Mouse (Mus musculus): ENCODE data around the gene Camkv. TPM values are rescaled to one million over a fixed set of nuclear protein-coding genes. Genes with fewer than 3 reads are reported as not detected.

The Camkv gene
- polyA plus RNA-seq, 1 experiment: not detected

DNA sequence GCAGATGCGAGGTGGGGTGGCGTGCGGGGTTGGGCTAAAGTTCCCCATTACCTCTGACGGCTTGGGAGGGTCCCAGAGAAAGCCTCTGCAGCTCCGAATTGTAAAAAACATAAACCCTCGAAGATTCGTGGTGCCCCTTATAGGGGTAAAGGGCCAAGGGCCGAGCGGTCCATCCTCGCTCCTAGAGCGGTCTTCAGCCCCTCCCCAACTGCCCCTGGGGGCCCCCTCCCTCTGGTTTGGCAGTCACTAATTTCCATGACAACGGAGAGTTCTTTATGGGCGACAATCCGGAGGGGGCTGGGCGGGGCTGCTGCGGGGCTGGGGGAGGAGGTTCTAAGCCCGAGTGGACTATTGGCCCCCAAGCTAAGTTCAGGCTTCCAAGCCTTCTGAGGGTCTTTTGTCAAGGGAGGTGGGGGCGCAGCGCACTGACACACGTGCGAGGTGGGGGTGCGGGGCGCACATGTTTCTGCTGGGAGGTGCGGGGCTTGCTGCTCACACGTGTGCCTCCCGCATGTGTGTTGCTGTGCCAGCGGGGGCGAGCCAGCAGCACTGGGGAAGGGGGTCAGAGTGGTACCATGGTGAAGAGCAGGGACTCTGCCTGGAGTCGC is 845 bp downstream of the Camkv start:
- peaks cover 4% of the 10 kb centered on the region; the same call in 1 of the 2 replicates for H3K4me1 ChIP-seq (ENCODE audit: control insufficient read depth, insufficient read depth, low read length)
- H3K4me3 ChIP-seq (ENCODE audit: insufficient read depth, low read length): peak overlapping the region; percentile 14
- H3K27ac ChIP-seq (ENCODE audit: insufficient read depth, low read length): no peak overlapping the region
- TF ChIP-seq POLR2A (IDR thresholded peaks at IDR 0.05; ENCODE audit: low read depth, low read length) (no peak), CTCF (IDR thresholded peaks at IDR 0.05; ENCODE audit: borderline replicate concordance, insufficient read depth, low read length) (no peak)

DNA sequence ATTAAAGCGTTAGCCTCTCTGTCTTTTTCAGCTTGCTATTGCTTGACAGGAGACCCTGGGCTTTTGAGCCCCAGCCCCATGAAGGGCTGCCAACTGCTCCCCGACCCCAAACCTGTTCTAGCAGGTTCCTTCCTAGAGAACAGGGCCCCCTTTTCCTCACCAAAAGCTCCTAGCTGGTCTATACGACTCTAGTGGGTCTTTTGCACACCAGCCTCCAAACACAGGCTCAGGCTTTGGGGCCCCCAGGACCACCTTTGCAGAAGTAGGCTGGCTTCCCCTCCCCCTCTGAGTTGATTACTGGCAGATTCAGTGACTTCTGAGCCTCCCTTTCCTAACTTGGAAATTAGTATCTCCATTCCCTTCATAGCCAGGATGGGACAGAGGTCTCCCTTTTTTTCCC is 1.4 kb downstream of the Camkv start:
- peaks cover 4% of the 10 kb centered on the region; the same call in 1 of the 2 replicates for H3K4me1 ChIP-seq (ENCODE audit: control insufficient read depth, insufficient read depth, low read length)
- H3K27ac ChIP-seq (ENCODE audit: insufficient read depth, low read length): no peak overlapping the region
- H3K4me3 ChIP-seq (ENCODE audit: insufficient read depth, low read length): no peak overlapping the region
- TF ChIP-seq CTCF (IDR thresholded peaks at IDR 0.05; ENCODE audit: borderline replicate concordance, insufficient read depth, low read length) (no peak), POLR2A (IDR thresholded peaks at IDR 0.05; ENCODE audit: low read depth, low read length) (no peak)

DNA sequence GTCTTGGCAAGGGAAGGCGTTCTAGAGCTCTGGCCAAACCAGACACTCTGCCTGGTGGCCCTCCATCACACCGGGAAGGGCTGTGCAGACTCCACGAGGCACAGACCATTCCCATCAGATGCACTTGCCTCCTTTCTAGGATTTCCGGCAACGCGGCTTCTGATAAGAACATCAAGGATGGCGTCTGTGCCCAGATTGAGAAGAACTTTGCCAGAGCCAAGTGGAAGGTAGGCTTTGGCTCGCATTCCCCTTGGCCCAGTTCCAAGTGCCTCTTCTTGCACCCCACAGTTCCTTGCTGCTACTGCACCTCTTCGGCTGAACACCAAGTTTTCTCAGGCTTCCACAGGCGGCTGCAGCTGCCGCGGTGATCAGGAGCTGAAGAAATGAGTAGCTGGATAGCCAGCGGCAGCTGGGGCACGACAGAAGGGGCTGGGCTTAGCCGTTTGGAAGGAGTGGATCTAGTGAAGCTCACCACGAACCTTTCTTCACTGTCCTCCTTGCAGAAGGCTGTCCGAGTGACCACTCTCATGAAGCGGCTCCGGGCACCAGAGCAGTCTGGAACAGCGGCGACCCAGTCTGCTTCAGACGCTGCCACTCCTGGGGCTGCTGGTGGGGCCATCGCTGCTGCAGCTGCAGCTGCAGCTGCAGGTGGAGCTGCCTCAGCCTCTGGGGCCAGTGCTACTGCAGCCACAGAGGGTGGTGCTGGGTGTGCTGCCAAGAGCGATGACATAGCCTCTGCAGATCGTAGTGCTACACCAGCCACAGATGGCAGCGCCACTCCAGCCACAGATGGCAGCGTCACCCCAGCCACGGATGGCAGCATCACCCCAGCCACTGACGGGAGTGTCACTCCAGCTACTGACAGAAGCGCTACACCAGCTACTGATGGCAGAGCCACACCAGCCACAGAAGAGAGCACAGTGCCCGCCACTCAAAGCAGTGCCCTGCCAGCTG is 12.0 kb downstream of the Camkv start:
- TF ChIP-seq CTCF (IDR thresholded peaks at IDR 0.05; ENCODE audit: borderline replicate concordance, insufficient read depth, low read length) (no peak), POLR2A (IDR thresholded peaks at IDR 0.05; ENCODE audit: low read depth, low read length) (no peak)
- no peak overlapping the region for H3K27ac ChIP-seq (ENCODE audit: insufficient read depth, low read length)
- no peak overlapping the region for H3K4me3 ChIP-seq (ENCODE audit: insufficient read depth, low read length)
- H3K4me1 ChIP-seq (ENCODE audit: control insufficient read depth, insufficient read depth, low read length): peaks cover 6% of the 10 kb centered on the region; the same call in 1 of the 2 replicates

DNA sequence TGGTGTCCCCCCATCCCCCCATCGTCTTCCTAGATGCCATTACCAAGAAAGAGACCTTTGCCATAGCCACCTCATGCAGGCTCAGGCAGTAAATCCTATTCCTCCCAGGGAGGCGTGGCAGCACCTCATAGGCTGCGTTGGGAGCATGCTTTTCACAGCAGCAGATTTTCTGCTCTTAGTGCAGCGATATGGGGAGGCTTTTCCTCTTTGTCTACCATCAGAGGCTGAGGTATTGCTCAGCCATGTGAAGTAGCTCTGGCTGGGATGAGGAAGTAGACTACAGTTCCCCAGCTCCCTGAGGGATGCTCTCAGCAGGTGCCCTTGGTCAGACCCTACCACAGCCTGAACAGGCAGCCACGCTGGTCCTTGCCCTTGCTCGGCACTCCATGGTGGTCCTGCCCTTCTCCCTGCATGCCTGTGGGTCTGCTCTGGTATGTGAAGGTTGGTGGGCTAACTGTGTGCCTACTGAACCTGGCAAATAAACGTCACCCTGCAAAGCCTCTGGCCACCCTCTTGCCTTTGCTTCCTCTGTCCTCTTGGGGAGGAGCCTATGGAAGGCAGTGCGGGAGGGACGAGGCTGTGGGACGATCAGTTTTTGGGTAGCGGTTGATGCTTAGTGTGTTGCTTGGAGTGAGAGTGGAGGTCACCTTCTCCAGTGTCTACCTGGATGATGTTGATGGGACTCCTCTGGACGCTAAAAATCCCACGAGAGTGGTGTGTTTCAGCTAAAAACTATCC is 13.9 kb downstream of the Camkv start:
- Histone ChIP-seq H3K4me1 (ENCODE audit: control insufficient read depth, insufficient read depth, low read length) (peaks cover 6% of the 10 kb centered on the region; the same call in 1 of the 2 replicates), H3K4me3 (ENCODE audit: insufficient read depth, low read length) (no peak overlapping the region), H3K27ac (ENCODE audit: insufficient read depth, low read length) (no peak overlapping the region)
- TF ChIP-seq POLR2A (IDR thresholded peaks at IDR 0.05; ENCODE audit: low read depth, low read length) (no peak), CTCF (IDR thresholded peaks at IDR 0.05; ENCODE audit: borderline replicate concordance, insufficient read depth, low read length) (no peak)

DNA sequence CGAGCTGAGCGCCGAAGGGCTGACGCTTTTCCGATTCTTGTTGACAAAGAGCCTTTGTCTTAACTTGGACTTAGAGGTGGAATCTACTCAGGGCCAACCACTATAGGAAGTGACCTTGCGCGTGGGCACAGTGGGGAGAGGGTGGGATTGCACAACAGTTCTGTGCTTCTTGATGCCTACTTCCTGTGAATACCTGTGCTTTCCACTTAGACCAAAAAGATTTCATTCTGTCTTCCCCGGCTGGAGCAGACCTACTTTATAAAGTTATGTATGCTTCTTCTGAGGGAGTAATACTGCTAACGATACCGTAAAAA is 14.4 kb downstream of the Camkv start, which contains the start of gene Traip:
Gene Traip, plus strand, starts transcription at position 215 of the 314 bp plus-strand sequence.
- peak within 1 kb of the TSS; percentile 10; the same call in 1 of the 2 replicates for H3K27ac ChIP-seq (ENCODE audit: insufficient read depth, low read length)
- H3K4me1 ChIP-seq (ENCODE audit: control insufficient read depth, insufficient read depth, low read length): peaks cover 6% of the 10 kb centered on the region; the same call in 1 of the 2 replicates
- peak within 1 kb of the TSS; percentile 80 for H3K4me3 ChIP-seq (ENCODE audit: insufficient read depth, low read length)
- TF ChIP-seq POLR2A (IDR thresholded peaks at IDR 0.05; ENCODE audit: low read depth, low read length) (no peak), CTCF (IDR thresholded peaks at IDR 0.05; ENCODE audit: borderline replicate concordance, insufficient read depth, low read length) (no peak)

DNA sequence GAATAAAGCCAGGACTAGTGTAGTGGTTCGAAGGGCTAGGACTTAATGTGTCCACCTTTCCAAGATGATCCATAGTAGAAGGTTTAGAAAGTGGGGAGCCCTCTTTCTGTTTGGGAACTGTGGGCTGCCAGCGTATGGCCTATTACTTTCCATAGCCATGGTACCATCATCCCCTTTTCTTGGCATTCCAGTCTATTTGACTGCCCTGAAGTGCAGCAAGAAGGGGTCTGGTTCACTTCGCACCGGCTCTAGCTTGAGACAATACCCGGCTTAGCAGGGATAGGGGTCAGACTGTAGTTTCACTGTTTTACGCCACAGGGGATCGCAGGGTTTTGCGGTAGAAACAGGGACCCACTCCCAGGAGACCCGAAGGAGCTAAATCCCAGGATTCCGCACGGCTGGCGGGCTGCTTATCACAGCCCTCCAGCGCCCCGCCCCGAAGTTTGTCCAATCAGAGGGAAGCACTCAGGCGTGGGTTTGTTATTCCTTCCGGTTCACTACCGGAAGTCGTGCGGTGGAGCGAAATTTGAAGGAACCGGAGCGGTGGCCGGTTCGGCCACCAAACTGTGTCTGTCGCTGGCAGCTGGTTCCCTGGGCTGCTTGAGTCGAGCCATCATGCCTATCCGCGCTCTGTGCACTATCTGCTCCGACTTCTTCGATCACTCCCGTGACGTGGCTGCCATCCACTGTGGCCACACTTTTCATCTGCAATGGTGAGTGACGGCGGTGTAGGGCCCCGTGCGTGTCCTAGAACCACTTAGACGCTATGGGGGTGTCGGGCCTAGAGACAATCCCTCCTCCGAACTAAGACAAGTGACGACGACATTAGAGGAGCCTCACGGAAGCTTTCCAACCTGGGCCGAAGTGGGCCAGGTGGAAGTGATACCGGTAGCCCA is 15.2 kb downstream of the Camkv start:
- peak overlapping the region; percentile 80 for H3K4me3 ChIP-seq (ENCODE audit: insufficient read depth, low read length)
- H3K27ac ChIP-seq (ENCODE audit: insufficient read depth, low read length): peak overlapping the region; percentile 10; the same call in 1 of the 2 replicates
- peaks cover 8% of the 10 kb centered on the region for H3K4me1 ChIP-seq (ENCODE audit: control insufficient read depth, insufficient read depth, low read length)
- TF ChIP-seq CTCF (IDR thresholded peaks at IDR 0.05; ENCODE audit: borderline replicate concordance, insufficient read depth, low read length) (no peak), POLR2A (IDR thresholded peaks at IDR 0.05; ENCODE audit: low read depth, low read length) (peak; percentile 88)

DNA sequence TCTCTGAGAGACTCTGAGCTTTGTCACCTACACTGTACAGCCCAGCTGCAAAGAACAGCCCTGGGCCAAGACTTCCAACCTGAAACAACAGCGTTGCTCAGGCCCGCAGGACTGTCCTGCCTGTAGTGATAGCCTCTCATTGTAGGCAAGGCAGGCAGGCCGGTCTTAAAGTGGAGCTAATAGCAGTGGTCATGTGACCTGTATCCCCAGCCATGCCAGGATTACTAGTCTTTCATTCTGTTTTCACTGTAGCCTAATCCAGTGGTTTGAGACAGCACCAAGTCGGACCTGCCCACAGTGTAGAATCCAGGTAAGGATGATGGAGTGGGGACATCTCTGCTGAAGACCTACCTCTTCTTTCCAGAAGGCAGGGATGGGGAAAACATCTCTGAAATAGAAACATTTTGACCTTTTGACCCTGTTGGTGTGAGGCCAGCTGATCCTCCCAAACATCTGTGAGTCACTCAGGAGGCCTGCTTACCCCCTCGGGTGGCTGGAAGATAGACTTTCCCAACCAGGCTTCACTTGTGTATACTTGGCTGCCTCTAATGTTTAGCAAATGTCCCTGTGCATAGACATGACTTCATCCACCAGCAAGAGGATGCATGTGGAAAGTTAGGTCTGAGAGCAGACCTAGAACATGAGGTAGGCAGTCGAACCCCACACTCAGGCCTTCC is 20.3 kb downstream of the Camkv start:
- Histone ChIP-seq H3K27ac (ENCODE audit: insufficient read depth, low read length) (no peak overlapping the region), H3K4me1 (ENCODE audit: control insufficient read depth, insufficient read depth, low read length) (peaks cover 13% of the 10 kb centered on the region)

DNA sequence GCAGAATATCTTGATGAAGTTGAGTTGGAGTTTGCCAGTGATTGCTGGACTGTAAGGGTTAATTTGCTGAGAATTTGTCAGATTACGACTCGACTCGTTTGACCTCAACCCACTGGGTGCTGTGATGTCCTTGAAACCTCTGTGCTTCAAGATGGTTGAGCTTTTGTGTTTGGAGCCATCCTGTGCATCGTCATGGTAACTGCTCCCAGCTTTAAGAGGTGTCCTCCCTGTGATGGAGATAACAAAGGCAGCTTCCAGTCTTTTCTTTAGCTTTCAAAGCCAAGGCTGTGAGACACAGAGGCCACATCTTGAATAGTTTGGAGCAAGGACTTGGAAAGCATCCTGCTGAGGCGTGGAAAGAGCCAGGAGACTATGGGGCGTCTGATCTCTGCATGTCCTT is 21.7 kb downstream of the Camkv start:
- H3K4me1 ChIP-seq (ENCODE audit: control insufficient read depth, insufficient read depth, low read length): peaks cover 7% of the 10 kb centered on the region
- H3K27ac ChIP-seq (ENCODE audit: insufficient read depth, low read length): no peak overlapping the region
- no peak overlapping the region for H3K4me3 ChIP-seq (ENCODE audit: insufficient read depth, low read length)
- no peak for TF ChIP-seq CTCF (IDR thresholded peaks at IDR 0.05; ENCODE audit: borderline replicate concordance, insufficient read depth, low read length)
- no peak for TF ChIP-seq POLR2A (IDR thresholded peaks at IDR 0.05; ENCODE audit: low read depth, low read length)

More for the DNA sequence above, 20.3 kb downstream of the Camkv start:
- no peak for TF ChIP-seq POLR2A (IDR thresholded peaks at IDR 0.05; ENCODE audit: low read depth, low read length)
- no peak for TF ChIP-seq CTCF (IDR thresholded peaks at IDR 0.05; ENCODE audit: borderline replicate concordance, insufficient read depth, low read length)
- H3K4me3 ChIP-seq (ENCODE audit: insufficient read depth, low read length): no peak overlapping the region

All from embryonic fibroblast, embryonic 13.5 days (primary cell).